Mouse (Mus musculus) small intestine, adult 2 months (tissue): ENCODE data around the gene Adgrl1.

Experiments used
- CTCF ChIP-seq: fragments of 200-500 bp; IDR thresholded peaks from 2 replicates; pipeline ENCODE4 v1.5.1; 2012; ENCODE audit warnings: low read depth, mild to moderate bottlenecking, control low read depth, inconsistent platforms, low read length, moderate library complexity, mixed read lengths; ENCODE audit not compliant: insufficient replicate concordance, insufficient read length; ENCODE audit errors: extremely low read depth
- POLR2A ChIP-seq: fragments of 200-500 bp; IDR thresholded peaks from 2 replicates; pipeline ENCODE4 v1.6.1; 2012; ENCODE audit warnings: low read depth, mild to moderate bottlenecking, control low read depth, inconsistent platforms, low read length, moderate library complexity

GRCm38 (mm10) chr8:83897211-83897610 lies 2.7 kb upstream of the Adgrl1 start:
- TF ChIP-seq POLR2A: no peak
- TF ChIP-seq CTCF: peak; percentile 38; the same call in 1 of the 2 replicates
